Mouse (Mus musculus) stomach, postnatal 0 days (tissue): ENCODE data around the gene Robo2. TPM values are rescaled to one million over a fixed set of nuclear protein-coding genes. Genes with fewer than 3 reads are reported as not detected.

Experiments used
- ATAC-seq: fragments of 200-750 bp; cut with Nextera tagmentation; 2 replicates; pipeline ENCODE4 v1.8.0; 2017; ENCODE audit not compliant: low FRiP score, low TSS enrichment
- DNase-seq: peaks from one replicate; pipeline ENCODE4 v3.0.0-alpha.2; 2016; ENCODE audit warnings: low spot score
- H3K27ac ChIP-seq: fragments of 300-500 bp; sonication (generic); replicated peaks from 2 replicates; pipeline ENCODE4 v1.5.1; 2014; ENCODE audit warnings: mild to moderate bottlenecking, control low read depth
- H3K27me3 ChIP-seq: fragments of 300-500 bp; sonication (generic); 2 replicates; pipeline ENCODE4 v1.6.1; 2014; ENCODE audit warnings: low read length; ENCODE audit not compliant: control insufficient read depth, insufficient read depth
- H3K36me3 ChIP-seq: fragments of 300-500 bp; sonication (generic); 2 replicates; pipeline ENCODE4 v1.6.1; 2014; ENCODE audit warnings: low read length, mixed read lengths; ENCODE audit not compliant: control insufficient read depth, insufficient read depth
- H3K4me1 ChIP-seq: fragments of 300-500 bp; sonication (generic); replicated peaks from 2 replicates; pipeline ENCODE4 v1.6.1; 2014; ENCODE audit warnings: antibody characterized with exemption; ENCODE audit not compliant: control insufficient read depth, insufficient read depth
- H3K4me2 ChIP-seq: fragments of 300-500 bp; sonication (generic); replicated peaks from 2 replicates; pipeline ENCODE4 v1.6.1; 2014; ENCODE audit warnings: low read depth, mild to moderate bottlenecking, control low read depth, moderate library complexity
- H3K4me3 ChIP-seq: fragments of 300-500 bp; sonication (generic); 2 replicates; pipeline ENCODE4 v1.5.1; 2014; ENCODE audit warnings: low read depth, low read length, control low read depth
- H3K9ac ChIP-seq: fragments of 300-500 bp; sonication (generic); 2 replicates; pipeline ENCODE4 v1.6.1; 2014; ENCODE audit warnings: mild to moderate bottlenecking, low read length, control low read depth, mixed read lengths
- H3K9me3 ChIP-seq: fragments of 300-500 bp; sonication (generic); 2 replicates; pipeline ENCODE4 v1.6.1; 2016; ENCODE audit warnings: low read length; ENCODE audit not compliant: control insufficient read depth
- CTCF ChIP-seq: IDR thresholded peaks from 2 replicates; pipeline ENCODE4 v1.5.1; 2016; ENCODE audit warnings: antibody characterized with exemption, low read depth, mild to moderate bottlenecking, moderate library complexity
- EP300 ChIP-seq: optimal IDR thresholded peaks from 2 replicates; pipeline ENCODE3; 2016; ENCODE audit warnings: antibody characterized with exemption
- WGBS: fragments of 180-500 bp; shearing (Covaris S2); extraction: QIAGEN DNeasy Blood & Tissue Kit; methylation state at CpG from one replicate; pipeline ENCODE4 v1.1.7; 2014; 5-methylcytosine and 5-hydroxymethylcytosine counted together
- polyA plus RNA-seq: library from polyadenylated mRNA; unstranded; fragments of >200 nt; fragmentation: Nextera tagmentation; extraction: Ambion mirVana; gene quantifications from 2 replicates; pipeline ENCODE4 v1.2.1, GENCODE M21; 2015

Robo2 gene
- polyA plus RNA-seq, 1 experiment from 2014 or later = 7.1 TPM

GRCm38 (mm10) chr16:73915425-73915824 lies 496.2 kb downstream of the Robo2 start:
- H3K9me3 ChIP-seq = no peaks in the 10 kb centered on the region
- 93% methylated on average over 4 of the region's 4 CpGs for WGBS
- no peaks in the 10 kb centered on the region for H3K36me3 ChIP-seq
- no peak overlapping the region for H3K9ac ChIP-seq
- H3K27ac ChIP-seq = no peak overlapping the region
- H3K4me2 ChIP-seq = no peak overlapping the region
- TF ChIP-seq EP300 (no peak), CTCF (no peak)
- ATAC-seq (no peak), DNase-seq (no peak)
- no peak overlapping the region for H3K4me3 ChIP-seq
- no peaks in the 10 kb centered on the region for H3K4me1 ChIP-seq
- no peaks in the 10 kb centered on the region for H3K27me3 ChIP-seq

GRCm38 (mm10) chr16:73914936-73915335 lies 496.7 kb downstream of the Robo2 start:
- no peaks in the 10 kb centered on the region for H3K4me1 ChIP-seq
- no peaks in the 10 kb centered on the region for H3K27me3 ChIP-seq
- no peak for TF ChIP-seq EP300
- TF ChIP-seq CTCF = no peak
- no peak overlapping the region for H3K9ac ChIP-seq
- no peak overlapping the region for H3K4me2 ChIP-seq
- no peaks in the 10 kb centered on the region for H3K9me3 ChIP-seq
- ATAC-seq (no peak), DNase-seq (no peak)
- H3K4me3 ChIP-seq = no peak overlapping the region
- 58% methylated on average over 4 of the region's 4 CpGs for WGBS
- no peak overlapping the region for H3K27ac ChIP-seq
- H3K36me3 ChIP-seq = no peaks in the 10 kb centered on the region

- H3K4me1 ChIP-seq = no peaks in the 10 kb centered on the region
- TF ChIP-seq CTCF = no peak
- no peak for TF ChIP-seq EP300
- H3K9me3 ChIP-seq = no peaks in the 10 kb centered on the region
- no peak for ATAC-seq
- H3K9ac ChIP-seq = no peak overlapping the region
- H3K4me3 ChIP-seq = no peak overlapping the region
- H3K36me3 ChIP-seq = no peaks in the 10 kb centered on the region
- no peak overlapping the region for H3K4me2 ChIP-seq
- no peak for DNase-seq
- H3K27me3 ChIP-seq = no peaks in the 10 kb centered on the region
- WGBS = 78% methylated on average over 11 of the region's 11 CpGs
- no peak overlapping the region for H3K27ac ChIP-seq
Observed at GRCm38 (mm10) chr16:73908504-73908903, 503.1 kb downstream of the Robo2 start.

DNA sequence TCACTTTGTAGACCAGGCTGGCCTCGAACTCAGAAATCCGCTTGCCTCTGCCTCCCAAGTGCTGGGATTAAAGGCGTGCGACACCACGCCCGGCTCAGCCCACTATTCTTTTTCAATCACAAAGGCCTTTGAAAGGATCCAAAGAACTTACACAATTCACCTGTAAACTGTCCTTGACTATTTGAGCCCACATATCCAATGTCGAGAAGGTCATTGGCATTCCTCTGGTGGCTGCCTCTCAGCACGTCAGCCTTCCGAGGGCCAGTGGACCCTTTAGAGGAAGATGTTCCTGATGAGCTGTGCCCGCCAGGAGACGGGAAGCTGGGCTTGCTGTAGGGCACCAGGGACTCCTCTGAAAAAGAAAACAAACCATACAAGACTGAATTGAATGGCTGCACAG lies 514.8 kb downstream of the Robo2 start:
- Histone ChIP-seq H3K4me3 (no peak overlapping the region), H3K36me3 (no peaks in the 10 kb centered on the region), H3K27ac (no peak overlapping the region), H3K27me3 (no peaks in the 10 kb centered on the region), H3K9ac (no peak overlapping the region), H3K4me1 (no peaks in the 10 kb centered on the region), H3K4me2 (no peak overlapping the region), H3K9me3 (no peaks in the 10 kb centered on the region)
- ATAC-seq (no peak), DNase-seq (no peak)
- TF ChIP-seq EP300 = no peak
- no peak for TF ChIP-seq CTCF
- WGBS = 93% methylated on average over 11 of the region's 11 CpGs

DNA sequence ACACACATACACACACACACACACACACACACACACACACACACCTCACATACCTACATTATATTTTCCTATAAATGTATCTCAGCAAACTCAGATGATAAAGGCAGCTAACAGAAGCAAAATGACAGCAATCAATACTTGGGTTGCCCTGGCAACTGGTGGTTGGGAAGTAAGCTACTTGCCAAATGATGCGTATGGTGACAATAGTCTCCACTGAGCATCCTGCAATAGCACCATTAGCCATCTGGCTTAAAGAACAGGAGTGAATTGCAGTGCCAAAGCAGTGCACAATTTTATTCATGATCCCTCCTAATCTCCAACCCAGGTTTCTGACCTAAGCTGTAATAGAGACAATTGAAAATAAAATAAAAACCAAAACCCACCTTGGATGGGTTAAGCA lies 529.7 kb downstream of the Robo2 start:
- no peak for DNase-seq
- H3K4me3 ChIP-seq = no peak overlapping the region
- no peaks in the 10 kb centered on the region for H3K27me3 ChIP-seq
- no peaks in the 10 kb centered on the region for H3K36me3 ChIP-seq
- TF ChIP-seq CTCF (no peak), EP300 (no peak)
- H3K27ac ChIP-seq = no peak overlapping the region
- H3K9me3 ChIP-seq = no peaks in the 10 kb centered on the region
- no peaks in the 10 kb centered on the region for H3K4me1 ChIP-seq
- 88% methylated on average over 1 of the region's 1 CpGs for WGBS
- ATAC-seq = no peak
- no peak overlapping the region for H3K4me2 ChIP-seq
- H3K9ac ChIP-seq = no peak overlapping the region

- no peak overlapping the region for H3K4me3 ChIP-seq
- H3K36me3 ChIP-seq = no peaks in the 10 kb centered on the region
- no peaks in the 10 kb centered on the region for H3K9me3 ChIP-seq
- H3K9ac ChIP-seq = no peak overlapping the region
- WGBS = 51% methylated on average over 3 of the region's 3 CpGs
- DNase-seq (no peak), ATAC-seq (no peak)
- TF ChIP-seq EP300 = no peak
- TF ChIP-seq CTCF = no peak
- no peak overlapping the region for H3K4me2 ChIP-seq
- no peaks in the 10 kb centered on the region for H3K27me3 ChIP-seq
- no peaks in the 10 kb centered on the region for H3K4me1 ChIP-seq
- H3K27ac ChIP-seq = no peak overlapping the region
Observed at GRCm38 (mm10) chr16:73877973-73878372, 533.7 kb downstream of the Robo2 start.

DNA sequence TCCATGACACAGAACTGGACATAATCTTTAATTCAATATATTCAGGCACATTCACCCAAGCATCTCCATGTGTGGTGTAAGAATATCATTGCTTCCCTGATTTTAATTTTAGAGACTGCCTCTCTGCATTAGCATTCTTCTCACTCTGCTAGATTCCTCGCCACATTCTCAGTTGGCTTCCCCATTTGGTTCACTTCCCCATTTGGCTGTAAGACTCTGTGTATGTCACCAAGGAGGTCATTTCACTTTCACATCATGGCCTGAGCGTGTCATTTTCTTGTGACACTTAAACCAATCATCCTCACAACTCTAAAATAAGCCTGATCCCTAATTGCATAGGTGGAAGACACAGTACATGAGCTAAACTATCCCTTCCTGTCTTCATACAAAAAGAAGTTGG lies 536.6 kb downstream of the Robo2 start:
- Histone ChIP-seq H3K27me3 (no peaks in the 10 kb centered on the region), H3K4me2 (no peak overlapping the region), H3K9ac (no peak overlapping the region), H3K4me3 (no peak overlapping the region), H3K4me1 (no peaks in the 10 kb centered on the region; the same call in 1 of the 2 replicates), H3K9me3 (no peaks in the 10 kb centered on the region), H3K27ac (no peak overlapping the region), H3K36me3 (no peaks in the 10 kb centered on the region)
- no peak for DNase-seq
- no peak for ATAC-seq
- WGBS = 76% methylated on average over 2 of the region's 2 CpGs
- TF ChIP-seq EP300 = no peak
- no peak for TF ChIP-seq CTCF
